Mouse (Mus musculus) myocyte (in vitro differentiated cells): ENCODE data around the gene Lamc1. TPM values are rescaled to one million over a fixed set of nuclear protein-coding genes. Genes with fewer than 3 reads are reported as not detected.
"Not testable (repeated sequence)": the region's sequence is repeated elsewhere in the genome, so short reads cannot be mapped to it uniquely, and the experiment has no call there.

Experiments
- H3K27me3 ChIP-seq: one replicate; pipeline ENCODE4 v1.6.1; 2011; ENCODE audit not compliant: control insufficient read depth, insufficient read depth, insufficient read length
- H3K36me3 ChIP-seq: one replicate; pipeline ENCODE4 v1.6.1; 2011; ENCODE audit not compliant: control insufficient read depth, insufficient read depth
- H3K4me2 ChIP-seq: one replicate; pipeline ENCODE4 v1.6.1; 2011; ENCODE audit warnings: low read depth, control low read depth
- H3K4me3 ChIP-seq: one replicate; pipeline ENCODE4 v1.5.1; 2011; ENCODE audit warnings: mild to moderate bottlenecking, control low read depth, moderate library complexity
- H3K79me2 ChIP-seq: one replicate; pipeline ENCODE4 v1.6.1; 2011; ENCODE audit not compliant: control insufficient read depth, insufficient read depth
- H3ac ChIP-seq: one replicate; pipeline ENCODE4 v1.6.1; 2011; ENCODE audit not compliant: control insufficient read depth, insufficient read length
- CEBPB ChIP-seq: IDR thresholded peaks from 2 replicates; pipeline ENCODE4 v1.6.1; 2011; ENCODE audit warnings: mild to moderate bottlenecking, moderate library complexity; ENCODE audit not compliant: poor library complexity, insufficient read depth, severe bottlenecking
- E2F4 ChIP-seq: IDR thresholded peaks from one replicate; pipeline ENCODE4 v1.6.1; 2011; ENCODE audit warnings: mild to moderate bottlenecking, control low read depth, moderate library complexity; ENCODE audit not compliant: insufficient read depth
- MAX ChIP-seq: IDR thresholded peaks from one replicate; pipeline ENCODE4 v1.6.1; 2011; ENCODE audit warnings: low read depth, mild to moderate bottlenecking, control low read depth
- MYOD1 ChIP-seq, 3 experiments: IDR thresholded peaks; one replicate each; pipeline ENCODE4 v1.6.1; 2011; ENCODE audit warnings: control low read depth in 2 of 3, low read depth in 2 of 3, mild to moderate bottlenecking in 2 of 3, moderate library complexity in 1 of 3; ENCODE audit not compliant: insufficient read length in 2 of 3, control insufficient read depth in 1 of 3
- MYOG ChIP-seq, 3 experiments: IDR thresholded peaks; one replicate each; pipeline ENCODE4 v1.6.1; 2011; ENCODE audit warnings: control low read depth in 2 of 3, low read depth in 2 of 3, mild to moderate bottlenecking in 2 of 3; ENCODE audit not compliant: insufficient read length in 2 of 3, control insufficient read depth in 1 of 3, insufficient read depth in 1 of 3
- POLR2A ChIP-seq: IDR thresholded peaks from one replicate; pipeline ENCODE4 v1.6.1; 2011; ENCODE audit warnings: low read depth, mild to moderate bottlenecking, control low read depth, moderate library complexity; ENCODE audit not compliant: insufficient read length
- POLR2AphosphoS2 ChIP-seq: IDR thresholded peaks from one replicate; pipeline ENCODE4 v1.6.1; 2011; ENCODE audit warnings: low read depth, control low read depth; ENCODE audit not compliant: insufficient read length
- REST ChIP-seq: IDR thresholded peaks from one replicate; pipeline ENCODE4 v1.6.1; 2011; ENCODE audit warnings: mild to moderate bottlenecking, control low read depth, moderate library complexity; ENCODE audit not compliant: insufficient read depth, insufficient read length
- SRF ChIP-seq: IDR thresholded peaks from one replicate; pipeline ENCODE4 v1.6.1; 2011; ENCODE audit warnings: low read depth; ENCODE audit not compliant: control insufficient read depth, insufficient read length
- TCF12 ChIP-seq: IDR thresholded peaks from one replicate; pipeline ENCODE4 v1.6.1; 2011; ENCODE audit warnings: mild to moderate bottlenecking, control low read depth; ENCODE audit not compliant: poor library complexity, insufficient read depth, severe bottlenecking
- TCF3 ChIP-seq: IDR thresholded peaks from one replicate; pipeline ENCODE4 v1.6.1; 2011; ENCODE audit warnings: low read depth, control low read depth; ENCODE audit not compliant: insufficient read length
- USF1 ChIP-seq: IDR thresholded peaks from one replicate; pipeline ENCODE4 v1.6.1; 2011; ENCODE audit warnings: low read depth, mild to moderate bottlenecking, control low read depth, moderate library complexity
- polyA plus RNA-seq: library from polyadenylated mRNA; unstranded; fragments of >200 nt; fragmentation: generic; extraction: Trizol; gene quantifications from one replicate; pipeline ENCODE4 v1.2.1, GENCODE M21; 2012; ENCODE audit warnings: missing spikeins

Gene Lamc1
- polyA plus RNA-seq, 1 experiment, result 50.9 TPM

GRCm38 (mm10) chr1:153351034-153351433 is 18.4 kb upstream of the Lamc1 start:
- Histone ChIP-seq H3K79me2 (no peaks in the 10 kb centered on the region), H3K4me3 (no peak overlapping the region), H3K4me2 (no peak overlapping the region), H3ac (no peak overlapping the region), H3K36me3 (no peaks in the 10 kb centered on the region), H3K27me3 (no peaks in the 10 kb centered on the region)
- no peak for TF ChIP-seq TCF12
- no peak for TF ChIP-seq MYOG (IDR thresholded peaks at IDR 0.05; ENCODE audit: control insufficient read depth in 1 of 3, insufficient read depth in 1 of 3, insufficient read length in 2 of 3, low read depth in 2 of 3)
- TF ChIP-seq POLR2A, result no peak
- TF ChIP-seq USF1, result peak; percentile 65
- TF ChIP-seq CEBPB, result peak; percentile 98

- no peaks in the 10 kb centered on the region for H3K79me2 ChIP-seq
Observed at GRCm38 (mm10) chr1:153347726-153348125, 15.1 kb upstream of the Lamc1 start.

GRCm38 (mm10) chr1:153347040-153347439 is 14.5 kb upstream of the Lamc1 start:
- Histone ChIP-seq H3ac (no peak overlapping the region), H3K4me3 (no peak overlapping the region), H3K27me3 (no peaks in the 10 kb centered on the region), H3K36me3 (no peaks in the 10 kb centered on the region), H3K79me2 (no peaks in the 10 kb centered on the region), H3K4me2 (no peak overlapping the region)
- TF ChIP-seq TCF3 (no peak), CEBPB (no peak), MAX (no peak), MYOD1 (IDR thresholded peaks at IDR 0.05; ENCODE audit: control insufficient read depth in 1 of 3, insufficient read length in 2 of 3, low read depth in 2 of 3) (no peak), USF1 (no peak)

More at GRCm38 (mm10) chr1:153347726-153348125, 15.1 kb upstream of the Lamc1 start:
- Histone ChIP-seq H3K4me2 (no peak overlapping the region), H3K4me3 (no peak overlapping the region), H3K36me3 (no peaks in the 10 kb centered on the region), H3K27me3 (no peaks in the 10 kb centered on the region), H3ac (no peak overlapping the region)
- TF ChIP-seq E2F4 (no peak), TCF3 (no peak), REST (no peak), POLR2AphosphoS2 (no peak), SRF (no peak), MYOD1 (IDR thresholded peaks at IDR 0.05; ENCODE audit: control insufficient read depth in 1 of 3, insufficient read length in 2 of 3, low read depth in 2 of 3) (no peak), MAX (no peak), MYOG (IDR thresholded peaks at IDR 0.05; ENCODE audit: control insufficient read depth in 1 of 3, insufficient read depth in 1 of 3, insufficient read length in 2 of 3, low read depth in 2 of 3) (no peak), TCF12 (no peak), USF1 (no peak), POLR2A (no peak), CEBPB (no peak)

GRCm38 (mm10) chr1:153345699-153346291 is 13.2 kb upstream of the Lamc1 start:
- TF ChIP-seq MAX (no peak), USF1 (no peak), REST (no peak), SRF (no peak), MYOD1 (IDR thresholded peaks at IDR 0.05; ENCODE audit: control insufficient read depth in 1 of 3, insufficient read length in 2 of 3, low read depth in 2 of 3) (no peak), CEBPB (no peak), TCF12 (no peak), MYOG (IDR thresholded peaks at IDR 0.05; ENCODE audit: control insufficient read depth in 1 of 3, insufficient read depth in 1 of 3, insufficient read length in 2 of 3, low read depth in 2 of 3) (no peak), E2F4 (no peak), POLR2A (no peak), TCF3 (no peak), POLR2AphosphoS2 (no peak)
- H3ac ChIP-seq, result no peak overlapping the region
- no peak overlapping the region for H3K4me3 ChIP-seq

GRCm38 (mm10) chr1:153345002-153345401 is 12.4 kb upstream of the Lamc1 start:
- TF ChIP-seq MYOD1 (IDR thresholded peaks at IDR 0.05; ENCODE audit: control insufficient read depth in 1 of 3, insufficient read length in 2 of 3, low read depth in 2 of 3) (peak in 2 of 3 experiments; percentile 82 to 87), E2F4 (no peak), TCF12 (no peak)
- no peaks in the 10 kb centered on the region for H3K79me2 ChIP-seq
- no peak overlapping the region for H3K4me2 ChIP-seq

More at GRCm38 (mm10) chr1:153345699-153346291, 13.2 kb upstream of the Lamc1 start:
- Histone ChIP-seq H3K27me3 (no peaks in the 10 kb centered on the region), H3K36me3 (no peaks in the 10 kb centered on the region), H3K79me2 (no peaks in the 10 kb centered on the region), H3K4me2 (no peak overlapping the region)

GRCm38 (mm10) chr1:153335451-153335850 is 2.9 kb upstream of the Lamc1 start:
- H3ac ChIP-seq, H3K4me3 ChIP-seq, H3K27me3 ChIP-seq, H3K4me2 ChIP-seq, H3K36me3 ChIP-seq: not testable (repeated sequence)
- H3K79me2 ChIP-seq, result peaks cover 16% of the 10 kb centered on the region

More at GRCm38 (mm10) chr1:153345002-153345401, 12.4 kb upstream of the Lamc1 start:
- no peaks in the 10 kb centered on the region for H3K36me3 ChIP-seq
- no peak overlapping the region for H3K4me3 ChIP-seq
- H3K27me3 ChIP-seq, result no peaks in the 10 kb centered on the region
- H3ac ChIP-seq, result no peak overlapping the region
